Mouse (Mus musculus): ENCODE measurements around the gene Tnc.

The Tnc gene

GRCm38 (mm10) chr4:63929490-63929889 lies 117.3 kb downstream of the Tnc start:
- Histone ChIP-seq H3K36me3 (ENCODE audit: insufficient read depth, low read length) (no peaks in the 10 kb centered on the region), H3K9me3 (ENCODE audit: low read length) (peaks cover 37% of the 10 kb centered on the region), H3K27me3 (ENCODE audit: insufficient read depth, low read length) (no peaks in the 10 kb centered on the region), H3K4me3 (replicated peaks; ENCODE audit: low read length) (no peak overlapping the region), H3K4me1 (replicated peaks; ENCODE audit: low read depth, low read length) (no peaks in the 10 kb centered on the region)
- TF ChIP-seq CTCF (conservative IDR thresholded peaks at IDR 0.05; ENCODE audit: low read length) = no peak
- no peak for TF ChIP-seq POU5F1 (IDR thresholded peaks at IDR 0.05; ENCODE audit: borderline replicate concordance, low read length)

GRCm38 (mm10) chr4:63928192-63928591 lies 118.6 kb downstream of the Tnc start:
- Histone ChIP-seq H3K4me3 (replicated peaks; ENCODE audit: low read length) (no peak overlapping the region), H3K4me1 (replicated peaks; ENCODE audit: low read depth, low read length) (no peaks in the 10 kb centered on the region), H3K9me3 (ENCODE audit: low read length) (peaks cover 39% of the 10 kb centered on the region), H3K36me3 (ENCODE audit: insufficient read depth, low read length) (no peaks in the 10 kb centered on the region), H3K27me3 (ENCODE audit: insufficient read depth, low read length) (no peaks in the 10 kb centered on the region)
- TF ChIP-seq POU5F1 (IDR thresholded peaks at IDR 0.05; ENCODE audit: borderline replicate concordance, low read length) = no peak
- TF ChIP-seq NANOG (IDR thresholded peaks at IDR 0.05; ENCODE audit: borderline replicate concordance, low read length) = no peak
- TF ChIP-seq CTCF (conservative IDR thresholded peaks at IDR 0.05; ENCODE audit: low read length) = no peak

- H3K27me3 ChIP-seq (ENCODE audit: insufficient read depth, low read length) = no peaks in the 10 kb centered on the region
- H3K9me3 ChIP-seq (ENCODE audit: low read length) = peaks cover 9% of the 10 kb centered on the region
- H3K36me3 ChIP-seq (ENCODE audit: insufficient read depth, low read length) = no peaks in the 10 kb centered on the region
- TF ChIP-seq POU5F1 (IDR thresholded peaks at IDR 0.05; ENCODE audit: borderline replicate concordance, low read length) (no peak), CTCF (conservative IDR thresholded peaks at IDR 0.05; ENCODE audit: low read length) (no peak), NANOG (IDR thresholded peaks at IDR 0.05; ENCODE audit: borderline replicate concordance, low read length) (no peak)
- H3K4me1 ChIP-seq (replicated peaks; ENCODE audit: low read depth, low read length) = no peaks in the 10 kb centered on the region
- H3K4me3 ChIP-seq (replicated peaks; ENCODE audit: low read length) = no peak overlapping the region
Observed at GRCm38 (mm10) chr4:63917181-63917580, 129.6 kb downstream of the Tnc start.

GRCm38 (mm10) chr4:63916753-63917152 lies 130.1 kb downstream of the Tnc start:
- Histone ChIP-seq H3K27me3 (ENCODE audit: insufficient read depth, low read length) (no peaks in the 10 kb centered on the region), H3K4me1 (replicated peaks; ENCODE audit: low read depth, low read length) (no peaks in the 10 kb centered on the region), H3K36me3 (ENCODE audit: insufficient read depth, low read length) (no peaks in the 10 kb centered on the region), H3K4me3 (replicated peaks; ENCODE audit: low read length) (no peak overlapping the region), H3K9me3 (ENCODE audit: low read length) (peaks cover 4% of the 10 kb centered on the region; the same call in 1 of the 2 replicates)
- TF ChIP-seq CTCF (conservative IDR thresholded peaks at IDR 0.05; ENCODE audit: low read length) (no peak), NANOG (IDR thresholded peaks at IDR 0.05; ENCODE audit: borderline replicate concordance, low read length) (no peak)

- TF ChIP-seq CTCF (conservative IDR thresholded peaks at IDR 0.05; ENCODE audit: low read length) (no peak), NANOG (IDR thresholded peaks at IDR 0.05; ENCODE audit: borderline replicate concordance, low read length) (no peak), POU5F1 (IDR thresholded peaks at IDR 0.05; ENCODE audit: borderline replicate concordance, low read length) (no peak)
- Histone ChIP-seq H3K36me3 (ENCODE audit: insufficient read depth, low read length) (no peaks in the 10 kb centered on the region), H3K4me1 (replicated peaks; ENCODE audit: low read depth, low read length) (no peaks in the 10 kb centered on the region), H3K27me3 (ENCODE audit: insufficient read depth, low read length) (no peaks in the 10 kb centered on the region), H3K9me3 (ENCODE audit: low read length) (no peaks in the 10 kb centered on the region; the same call in 1 of the 2 replicates), H3K4me3 (replicated peaks; ENCODE audit: low read length) (no peak overlapping the region)
Observed at GRCm38 (mm10) chr4:63916288-63916687, 130.5 kb downstream of the Tnc start.

Data from E14TG2a.4 (cell line).